Mouse (Mus musculus) gastrocnemius, postnatal 14 days (tissue): ENCODE data around the gene Tspan8. TPM values are rescaled to one million over a fixed set of nuclear protein-coding genes. Genes with fewer than 3 reads are reported as not detected.

Experiments
- DNase-seq: peaks from one replicate; pipeline ENCODE4 v3.0.0; 2021; ENCODE audit warnings: mixed read lengths
- intact Hi-C: fragments of 180-260 bp; cut with DNase I; formaldehyde crosslinking; loops from one replicate; pipeline ENCODE4 v1.15.1; 2025; ENCODE audit warnings: low total_unique reads
- total RNA-seq, 2 experiments: library from RNA; stranded (reverse); gene quantifications; 2 replicates each; pipeline ENCODE4 v1.2.3; 2021

Gene Tspan8
- total RNA-seq, 2 experiments from 2014 or later: 30.9 to 34.9 TPM

GRCm38 (mm10) chr10:115825289-115825688 lies 8.7 kb downstream of the Tspan8 start:
- DNase-seq: no peak
- intact Hi-C loops: no loop called here

DNA sequence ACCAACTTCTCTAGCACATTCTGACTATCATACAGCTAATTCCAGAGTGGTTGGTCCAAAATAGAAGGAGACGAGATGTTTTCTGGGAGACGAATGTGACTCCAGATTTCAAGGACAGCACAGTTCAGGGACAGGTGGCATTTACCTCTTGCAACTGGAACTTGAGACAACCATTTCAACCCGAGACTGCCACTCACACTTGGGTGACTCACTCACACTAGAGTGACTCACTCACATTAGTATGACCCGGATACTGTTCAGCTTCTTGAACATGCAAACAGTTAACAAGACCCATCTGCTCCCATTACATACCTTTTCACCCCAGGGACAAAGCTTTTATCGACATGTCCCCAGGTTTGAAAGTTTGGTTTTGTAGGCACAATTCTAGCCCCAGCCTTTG lies 12.2 kb downstream of the Tspan8 start:
- DNase-seq: no peak
- intact Hi-C loops: no loop called here

DNA sequence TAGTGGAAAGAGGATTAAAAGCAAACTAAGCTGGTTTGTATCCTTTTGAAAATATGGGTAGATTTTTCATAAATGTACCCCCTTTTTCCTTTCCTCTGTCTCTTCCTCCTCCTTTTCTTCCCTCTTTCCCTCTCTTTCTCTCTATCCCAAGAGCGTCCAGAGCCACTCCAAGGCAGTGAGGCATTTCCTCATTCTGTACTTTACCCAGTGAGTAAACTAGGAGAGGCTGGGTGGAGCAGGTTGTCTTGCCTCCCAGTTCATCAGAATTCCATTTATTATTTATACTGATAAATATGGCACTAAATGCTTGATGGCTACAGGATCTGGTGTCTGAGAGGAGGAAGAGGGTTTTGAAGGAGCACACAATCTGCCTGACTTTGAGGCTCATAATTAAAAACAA lies 13.1 kb downstream of the Tspan8 start:
- DNase-seq: no peak
- intact Hi-C loops: no loop called here

GRCm38 (mm10) chr10:115830726-115831125 lies 14.1 kb downstream of the Tspan8 start:
- DNase-seq: no peak
- intact Hi-C loops: no loop called here

- DNase-seq: no peak
- intact Hi-C loops: no loop called here
These were observed 17.4 kb downstream of the Tspan8 start for GRCm38 (mm10) chr10:115834017-115834416.

GRCm38 (mm10) chr10:115846930-115847329 lies 30.3 kb downstream of the Tspan8 start:
- no peak for DNase-seq
- intact Hi-C loops: no loop called here

DNA sequence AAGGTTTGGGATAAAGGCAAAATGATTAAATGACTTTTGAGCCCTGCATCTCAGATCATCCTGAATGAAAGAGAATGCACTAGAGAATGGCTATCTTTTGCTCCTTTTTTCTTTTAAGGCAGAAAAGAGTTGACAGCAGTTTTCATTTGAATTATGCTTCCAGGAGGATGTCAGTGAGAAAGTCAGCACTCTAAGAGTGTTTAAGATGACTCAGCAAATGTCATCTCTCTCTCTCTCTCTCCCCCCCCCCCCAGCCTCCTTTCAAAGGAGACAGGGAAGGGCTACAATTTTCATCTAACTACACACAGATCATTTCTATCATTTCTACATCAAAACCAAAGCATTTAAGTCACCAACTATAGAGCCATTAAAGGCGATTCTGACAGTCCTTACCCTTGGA lies 31.9 kb downstream of the Tspan8 start:
- no peak for DNase-seq
- intact Hi-C loops: no loop called here

GRCm38 (mm10) chr10:115860210-115860880 lies 43.7 kb downstream of the Tspan8 start:
- no peak for DNase-seq
- intact Hi-C loops: no loop called here

GRCm38 (mm10) chr10:115861967-115862366 lies 45.3 kb downstream of the Tspan8 start:
- intact Hi-C loops: no loop called here
- DNase-seq: no peak

DNA sequence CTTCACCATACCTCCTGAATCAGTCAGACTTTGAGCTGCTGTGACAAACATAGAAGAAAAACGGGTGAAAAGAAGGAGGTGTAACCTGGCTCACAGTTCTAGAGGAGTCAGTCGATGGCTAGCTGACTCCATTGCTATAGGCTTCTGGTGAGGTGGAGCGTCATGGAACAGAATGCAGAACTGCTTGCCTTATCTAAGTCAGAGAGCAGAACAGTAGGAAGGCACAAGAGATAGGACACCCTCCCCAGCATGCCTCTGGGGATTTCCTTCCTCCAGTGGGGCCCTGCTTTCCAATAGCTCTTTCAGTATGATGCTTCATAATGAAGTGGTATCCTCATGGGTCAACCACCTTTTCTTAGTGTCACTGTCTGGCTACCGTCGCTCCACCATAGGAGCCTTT lies 66.1 kb downstream of the Tspan8 start:
- intact Hi-C loops: no loop called here
- no peak for DNase-seq

DNA sequence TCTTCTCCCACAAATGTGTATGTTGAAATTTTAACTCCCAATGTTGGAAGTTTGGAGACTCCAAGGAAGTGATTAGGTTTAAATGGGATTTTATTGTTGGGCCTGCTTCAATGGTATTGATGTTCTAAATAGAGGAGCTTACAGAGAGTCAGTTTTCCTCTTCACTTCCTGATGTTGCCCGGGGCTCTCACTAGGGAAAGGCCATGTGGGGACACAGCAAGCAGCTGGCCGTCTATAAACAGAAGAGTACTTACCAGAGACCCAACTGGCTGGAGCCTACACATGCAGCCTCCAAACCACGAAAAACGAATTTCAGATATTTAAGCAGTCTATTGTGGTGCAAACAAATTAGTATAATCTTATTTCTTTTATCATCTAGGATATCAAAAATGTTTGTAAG lies 75.3 kb downstream of the Tspan8 start:
- intact Hi-C loops: no loop called here
- DNase-seq: peak; percentile 17

DNA sequence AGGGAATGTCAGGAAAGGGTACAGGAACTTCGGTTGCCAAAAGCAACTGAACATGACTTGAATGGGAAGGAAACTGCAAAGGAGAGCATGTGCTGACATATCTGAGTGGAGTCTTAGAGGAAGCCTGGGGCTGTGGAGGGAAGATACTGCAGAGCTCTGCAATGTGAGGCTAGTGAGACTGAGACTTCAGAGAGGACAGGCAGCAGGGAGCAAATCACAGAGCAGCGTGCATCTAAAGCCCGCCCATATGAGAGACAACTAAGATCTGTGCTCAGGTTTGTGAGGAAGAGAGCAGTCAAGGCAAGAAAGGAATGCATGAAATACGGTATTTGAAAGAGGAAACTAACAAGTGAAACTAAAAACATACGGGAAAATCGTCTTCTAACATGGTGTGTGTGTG lies 76.3 kb downstream of the Tspan8 start:
- intact Hi-C loops: no loop called here
- DNase-seq: no peak

DNA sequence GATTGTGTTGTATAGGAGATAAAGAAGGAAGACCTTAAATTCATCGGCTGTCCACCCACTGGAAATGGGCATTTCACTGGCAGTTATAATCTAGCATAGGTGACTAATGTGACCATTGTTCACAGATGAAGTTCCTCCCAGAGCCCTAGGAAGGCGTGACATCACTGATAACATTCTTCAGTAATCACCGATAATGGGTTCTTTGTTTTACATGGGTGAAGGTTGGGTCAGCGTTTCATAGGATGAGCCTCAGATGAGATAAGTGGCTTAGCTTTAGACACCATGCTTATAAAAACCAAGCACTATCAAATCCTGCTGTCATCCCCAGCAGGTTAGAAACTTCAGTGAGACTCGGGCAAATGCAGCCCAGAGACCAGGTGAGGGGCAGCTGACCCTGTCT lies 77.4 kb downstream of the Tspan8 start:
- DNase-seq: no peak
- intact Hi-C loops: no loop called here

DNA sequence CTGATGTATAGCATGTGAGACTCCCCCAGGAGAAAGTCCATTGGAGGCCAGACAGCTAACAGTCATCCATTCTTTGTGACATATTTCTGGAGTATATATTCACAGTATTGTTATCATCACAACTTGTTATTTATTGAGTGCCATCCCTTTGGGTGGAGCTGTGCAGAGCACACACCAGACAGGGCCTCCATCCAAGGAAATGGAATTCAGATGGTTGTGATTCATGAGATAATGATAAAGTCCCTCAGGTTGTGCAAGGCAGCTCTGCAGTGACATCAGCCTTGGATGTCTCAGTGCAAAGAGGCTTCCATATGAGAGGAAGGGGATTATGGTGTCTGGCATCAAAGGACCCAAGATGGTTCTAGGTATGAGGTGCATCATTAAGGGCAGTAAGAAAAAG lies 80.1 kb downstream of the Tspan8 start:
- intact Hi-C loops: no loop called here
- DNase-seq: no peak

DNA sequence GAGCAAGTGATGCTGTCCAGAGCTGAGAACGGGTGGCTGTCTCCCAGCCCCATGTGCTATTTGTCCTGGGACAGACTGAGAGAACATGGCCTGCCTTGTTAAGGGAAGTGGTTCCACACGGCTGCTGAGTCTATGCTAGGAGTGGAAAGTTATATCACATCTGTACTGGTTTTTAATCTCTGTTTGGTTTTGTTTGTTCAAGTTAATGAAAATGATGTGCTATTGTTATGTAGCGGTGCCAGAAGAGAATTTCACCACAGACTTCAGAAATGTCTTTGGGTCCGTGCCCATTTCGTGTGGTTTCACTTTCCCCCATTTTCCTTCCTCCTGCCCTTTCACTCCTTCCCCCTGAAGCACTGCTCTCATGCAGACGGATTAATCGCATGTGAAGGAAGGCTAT lies 80.6 kb downstream of the Tspan8 start:
- peak; percentile 14 for DNase-seq
- intact Hi-C loops: no loop called here

Other genes starting within 250 kb of the Tspan8 start
- not detected for gene A930009A15Rik, start 246.8 kb upstream of the Tspan8 start, total RNA-seq
- gene Lgr5, start 229.1 kb upstream of the Tspan8 start, total RNA-seq: under 1 TPM; 0.14 to 0.31 TPM
- under 1 TPM; 0.68 to 0.71 TPM for gene Ptprr, start 201.4 kb downstream of the Tspan8 start, total RNA-seq